Mouse (Mus musculus): ENCODE measurements around the gene Stk40.

DNA sequence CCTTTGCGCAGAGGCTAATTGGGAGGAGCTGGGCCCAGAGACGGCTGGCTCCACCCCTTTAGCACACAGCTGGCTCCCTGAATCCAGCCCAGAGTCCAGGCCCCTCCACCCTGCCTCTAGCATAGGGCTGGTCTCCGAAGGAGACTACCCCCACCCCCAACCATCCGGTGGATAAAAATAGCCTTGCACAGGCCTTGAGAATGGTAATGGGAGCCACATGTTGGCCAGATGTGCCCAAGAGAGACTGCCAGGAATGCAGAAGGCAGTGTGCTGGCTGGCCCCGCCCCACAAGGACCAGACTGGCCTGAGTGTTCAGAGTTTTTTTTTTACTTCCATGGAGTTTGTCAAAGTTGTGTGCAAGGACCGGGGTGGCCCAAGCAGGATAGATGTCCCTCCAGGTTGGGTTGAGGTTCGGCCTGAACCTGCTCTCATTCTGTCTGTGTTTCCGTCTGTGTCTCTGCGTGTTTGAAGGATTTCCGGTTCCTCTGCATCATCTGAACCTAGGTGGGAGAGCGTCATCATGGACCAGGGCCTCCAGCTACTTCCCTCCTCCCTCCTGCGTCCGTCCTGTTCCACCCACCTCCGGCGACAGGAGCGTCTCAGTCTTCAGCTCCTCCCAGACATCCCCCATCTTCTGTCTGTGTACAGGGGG, 46.7 kb downstream of the Stk40 start:
- TF ChIP-seq CTCF (IDR thresholded peaks at IDR 0.05; ENCODE audit: insufficient read depth, low read depth, low read length) (no peak), POLR2A (IDR thresholded peaks at IDR 0.05; ENCODE audit: insufficient read depth, low read depth, low read length) (no peak)

All from olfactory bulb, adult 2 months (tissue).